Mouse (Mus musculus): ENCODE results near the gene Dph2. TPM values are rescaled to one million over a fixed set of nuclear protein-coding genes. Genes with fewer than 3 reads are reported as not detected.
A peak's percentile ranks its signal among the peaks of the same experiment; 100 is the strongest.

Gene Dph2
- polyA plus RNA-seq, 1 experiment from 2014 or later = 15.8 TPM

DNA sequence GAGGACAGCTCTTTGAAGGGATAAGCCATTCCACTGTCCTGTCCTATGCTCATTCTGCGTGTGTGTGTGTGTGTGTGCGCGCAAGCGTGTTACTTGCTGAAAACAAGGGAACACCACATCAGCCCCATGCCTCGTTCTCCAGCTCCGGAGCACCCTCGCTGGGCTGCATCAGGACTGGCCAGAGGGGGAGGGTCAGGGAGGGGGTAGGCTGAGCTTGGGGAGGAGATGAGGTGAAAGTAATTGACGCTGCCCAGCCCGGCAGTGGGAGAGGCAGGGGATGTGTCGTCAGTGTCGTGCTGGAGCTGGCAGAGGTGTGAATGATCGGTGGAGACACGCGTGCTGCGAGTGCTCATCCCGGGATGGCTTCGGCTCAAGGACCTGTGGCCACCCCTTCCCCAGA is 42.8 kb downstream of the Dph2 start:
- Histone ChIP-seq H3K9me3 (replicated peaks) (no peaks in the 10 kb centered on the region), H3K36me3 (peaks cover 100% of the 10 kb centered on the region), H3K4me1 (peaks cover 50% of the 10 kb centered on the region), H3K4me3 (no peak overlapping the region), H3K9ac (no peak overlapping the region), H3K4me2 (no peak overlapping the region), H3K27me3 (replicated peaks) (0 out of 2 replicates have a peak, but pooled peaks cover 12% of the 10 kb centered on the region), H3K27ac (no peak overlapping the region)
- WGBS (ENCODE audit: insufficient replicate concordance) = 77% methylated on average over 17 of the region's 17 CpGs
- ATAC-seq = no peak

DNA sequence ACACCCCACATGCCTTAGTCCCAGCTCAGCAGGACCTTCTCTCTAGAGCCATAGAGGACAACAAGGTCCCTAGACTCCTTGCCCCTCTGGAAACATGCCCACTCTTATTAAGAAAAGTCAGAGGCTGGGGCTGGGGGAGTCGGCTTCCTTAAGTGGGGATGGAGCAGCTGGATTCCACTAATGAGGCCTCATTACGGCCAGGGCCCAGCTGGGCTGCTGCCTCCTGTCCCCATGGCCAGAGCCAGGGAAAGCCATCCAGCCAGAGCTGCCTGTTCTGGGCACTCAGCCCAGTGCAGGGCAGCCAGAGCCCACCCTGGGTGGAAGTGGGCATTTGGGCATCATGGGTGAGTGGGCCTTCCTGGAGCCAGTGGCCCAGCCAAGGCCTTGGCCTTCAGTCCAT is 44.8 kb downstream of the Dph2 start:
- H3K9me3 ChIP-seq (replicated peaks) = no peaks in the 10 kb centered on the region
- WGBS (ENCODE audit: insufficient replicate concordance) = 85% methylated on average over 2 of the region's 2 CpGs
- H3K4me2 ChIP-seq = no peak overlapping the region
- H3K4me1 ChIP-seq = peaks cover 31% of the 10 kb centered on the region
- H3K4me3 ChIP-seq = no peak overlapping the region
- H3K9ac ChIP-seq = peak overlapping the region; percentile 50; the same call in 1 of the 2 replicates
- ATAC-seq = no peak
- H3K27me3 ChIP-seq (replicated peaks) = 0 out of 2 replicates have a peak, but pooled peaks cover 12% of the 10 kb centered on the region
- peaks cover 100% of the 10 kb centered on the region for H3K36me3 ChIP-seq
- peak overlapping the region; percentile 48; the same call in 1 of the 2 replicates for H3K27ac ChIP-seq

DNA sequence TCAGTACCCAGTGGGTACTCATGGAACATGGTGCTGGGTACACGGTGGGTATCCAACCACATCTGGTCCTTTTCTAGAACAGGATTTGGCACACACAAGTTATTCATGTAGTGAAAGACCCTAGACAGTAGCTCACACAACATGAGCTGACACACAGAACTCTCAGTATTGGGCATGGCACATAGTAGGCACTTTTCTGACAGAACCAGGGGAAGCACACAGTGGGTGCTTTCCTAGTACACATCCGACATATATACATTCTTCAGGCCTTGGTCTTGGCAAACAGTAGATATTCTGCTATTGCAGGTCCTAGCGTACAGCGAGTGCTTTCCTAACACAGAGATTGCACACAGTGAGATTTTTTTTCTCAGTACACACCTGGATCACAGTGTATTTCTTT is 45.6 kb downstream of the Dph2 start:
- ATAC-seq = no peak
- Histone ChIP-seq H3K27ac (no peak overlapping the region), H3K36me3 (peaks cover 100% of the 10 kb centered on the region), H3K4me1 (peaks cover 31% of the 10 kb centered on the region), H3K9ac (no peak overlapping the region), H3K4me2 (no peak overlapping the region), H3K4me3 (no peak overlapping the region), H3K9me3 (replicated peaks) (no peaks in the 10 kb centered on the region), H3K27me3 (replicated peaks) (0 out of 2 replicates have a peak, but pooled peaks cover 12% of the 10 kb centered on the region)
- 93% methylated on average over 4 of the region's 4 CpGs for WGBS (ENCODE audit: insufficient replicate concordance)

DNA sequence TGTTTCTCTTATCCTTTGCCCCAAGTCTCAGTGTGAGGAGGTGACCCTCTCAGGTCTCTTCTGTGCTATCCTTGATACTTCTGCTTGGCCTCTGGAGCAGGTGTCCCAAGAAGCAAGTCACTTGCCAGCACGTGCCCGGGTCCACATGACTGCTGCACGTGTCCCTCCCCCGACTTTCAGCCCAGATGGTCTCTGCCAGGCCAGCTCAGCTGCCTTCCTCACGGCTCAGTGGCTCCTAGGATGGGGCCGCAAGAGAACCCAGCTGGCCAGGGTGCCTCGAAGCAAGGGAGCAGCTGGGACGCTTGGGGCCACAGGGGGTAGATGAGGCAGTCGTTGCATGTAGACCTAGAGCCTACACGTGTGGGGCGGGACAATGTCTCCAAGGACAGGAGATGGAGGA is 46.5 kb downstream of the Dph2 start:
- H3K9me3 ChIP-seq (replicated peaks) = no peaks in the 10 kb centered on the region
- peaks cover 100% of the 10 kb centered on the region for H3K36me3 ChIP-seq
- ATAC-seq = no peak
- peaks cover 40% of the 10 kb centered on the region for H3K4me1 ChIP-seq
- WGBS (ENCODE audit: insufficient replicate concordance) = 88% methylated on average over 11 of the region's 11 CpGs
- no peak overlapping the region; the same call in 1 of the 2 replicates for H3K9ac ChIP-seq
- 0 out of 2 replicates have a peak, but pooled peaks cover 11% of the 10 kb centered on the region for H3K27me3 ChIP-seq (replicated peaks)
- no peak overlapping the region for H3K4me3 ChIP-seq
- H3K27ac ChIP-seq = no peak overlapping the region
- no peak overlapping the region for H3K4me2 ChIP-seq

DNA sequence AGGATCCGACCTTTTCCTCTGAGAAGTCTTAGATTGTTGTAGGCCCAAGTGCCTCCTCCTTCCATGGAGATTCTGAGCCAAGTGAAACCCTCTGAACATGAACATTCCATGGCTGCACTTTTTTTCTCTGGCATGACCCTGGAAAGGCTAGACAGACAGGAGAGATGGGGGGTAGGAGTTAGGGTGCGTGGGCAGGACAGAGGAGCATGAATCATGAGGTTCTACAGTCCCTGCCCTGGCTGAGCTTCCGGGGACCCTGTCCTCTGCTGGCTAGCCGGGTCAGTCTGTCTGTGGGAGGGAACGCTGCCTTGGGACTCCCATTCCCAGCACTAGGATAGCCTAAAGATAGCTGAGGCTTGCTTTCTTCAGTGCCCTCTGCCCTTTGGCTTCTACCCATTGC is 47.4 kb downstream of the Dph2 start:
- Histone ChIP-seq H3K9ac (no peak overlapping the region), H3K4me2 (no peak overlapping the region), H3K4me3 (no peak overlapping the region), H3K27me3 (replicated peaks) (0 out of 2 replicates have a peak, but pooled peaks cover 5% of the 10 kb centered on the region), H3K4me1 (peaks cover 49% of the 10 kb centered on the region), H3K9me3 (replicated peaks) (no peaks in the 10 kb centered on the region), H3K36me3 (peaks cover 100% of the 10 kb centered on the region), H3K27ac (no peak overlapping the region; the same call in 1 of the 2 replicates)
- WGBS (ENCODE audit: insufficient replicate concordance) = 87% methylated on average over 5 of the region's 5 CpGs
- no peak for ATAC-seq

DNA sequence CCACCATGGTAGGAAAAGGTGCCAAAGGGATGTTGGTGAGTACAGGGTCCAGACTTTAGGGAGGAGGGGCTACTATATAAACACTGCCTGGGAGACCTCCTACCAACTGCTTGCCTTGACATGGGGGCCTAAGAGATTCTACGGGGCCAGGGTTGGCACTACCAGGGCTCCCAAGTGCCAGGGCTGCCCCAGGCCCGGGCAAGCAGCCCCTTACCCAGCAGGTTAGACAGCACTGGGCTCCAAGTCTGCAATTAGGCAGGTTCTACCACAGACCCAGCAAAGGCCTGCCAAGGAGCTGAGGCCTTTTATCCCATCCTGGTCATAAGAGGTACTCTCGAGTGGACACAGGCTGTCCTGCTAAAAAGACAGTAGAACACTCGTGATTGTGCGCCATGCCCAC is 48.7 kb downstream of the Dph2 start:
- WGBS (ENCODE audit: insufficient replicate concordance) = 90% methylated on average over 5 of the region's 5 CpGs
- peaks cover 54% of the 10 kb centered on the region for H3K4me1 ChIP-seq
- no peaks in the 10 kb centered on the region for H3K9me3 ChIP-seq (replicated peaks)
- ATAC-seq = no peak
- no peaks in the 10 kb centered on the region for H3K27me3 ChIP-seq (replicated peaks)
- H3K36me3 ChIP-seq = peaks cover 100% of the 10 kb centered on the region
- no peak overlapping the region for H3K9ac ChIP-seq
- no peak overlapping the region for H3K4me3 ChIP-seq
- H3K4me2 ChIP-seq = no peak overlapping the region
- no peak overlapping the region for H3K27ac ChIP-seq

DNA sequence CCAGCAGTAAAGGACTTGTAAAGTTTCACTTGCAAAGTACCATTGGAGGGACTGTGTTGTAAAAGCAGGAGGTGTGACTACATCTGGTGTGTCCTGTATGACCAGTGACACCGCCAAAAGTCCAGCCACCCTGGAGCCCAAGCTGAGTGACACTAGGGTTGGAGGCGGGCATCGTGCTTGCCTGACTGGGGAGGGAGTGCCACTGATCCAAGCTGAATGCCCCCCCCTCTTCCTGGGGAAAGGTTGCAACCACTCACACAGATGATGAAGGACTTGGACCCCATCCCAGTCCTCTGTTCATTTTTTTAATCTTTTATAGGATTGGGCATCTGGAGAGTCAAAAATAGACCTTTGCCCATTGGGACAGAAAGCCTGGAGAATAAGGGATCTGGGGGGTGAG is 50.3 kb downstream of the Dph2 start:
- no peak overlapping the region for H3K4me2 ChIP-seq
- peaks cover 55% of the 10 kb centered on the region for H3K4me1 ChIP-seq
- 81% methylated on average over 3 of the region's 3 CpGs for WGBS (ENCODE audit: insufficient replicate concordance)
- no peaks in the 10 kb centered on the region for H3K9me3 ChIP-seq (replicated peaks)
- H3K4me3 ChIP-seq = no peak overlapping the region
- ATAC-seq = no peak
- no peak overlapping the region for H3K9ac ChIP-seq
- no peaks in the 10 kb centered on the region for H3K27me3 ChIP-seq (replicated peaks)
- H3K36me3 ChIP-seq = peaks cover 99% of the 10 kb centered on the region
- H3K27ac ChIP-seq = peak overlapping the region; percentile 36; the same call in 1 of the 2 replicates

DNA sequence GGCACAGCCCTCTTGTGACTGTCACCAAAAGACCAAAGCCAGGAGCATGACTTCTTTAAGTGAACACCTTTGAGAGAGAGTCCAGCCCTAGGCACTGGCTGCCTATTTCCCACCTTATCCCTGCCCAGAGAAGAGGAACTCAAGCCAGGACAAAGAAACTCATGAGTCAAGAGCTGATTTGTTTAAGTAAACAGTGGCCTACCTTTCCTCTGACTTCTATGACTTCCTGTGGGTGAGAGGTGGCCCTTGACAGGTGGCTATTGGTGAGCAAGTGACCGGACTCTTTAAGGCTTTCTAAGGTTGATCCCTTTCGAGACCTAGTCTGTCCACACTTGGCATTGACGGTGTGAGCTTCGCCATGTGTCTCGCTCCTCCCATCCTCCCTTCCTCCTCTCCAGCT is 51.0 kb downstream of the Dph2 start:
- no peaks in the 10 kb centered on the region for H3K27me3 ChIP-seq (replicated peaks)

DNA sequence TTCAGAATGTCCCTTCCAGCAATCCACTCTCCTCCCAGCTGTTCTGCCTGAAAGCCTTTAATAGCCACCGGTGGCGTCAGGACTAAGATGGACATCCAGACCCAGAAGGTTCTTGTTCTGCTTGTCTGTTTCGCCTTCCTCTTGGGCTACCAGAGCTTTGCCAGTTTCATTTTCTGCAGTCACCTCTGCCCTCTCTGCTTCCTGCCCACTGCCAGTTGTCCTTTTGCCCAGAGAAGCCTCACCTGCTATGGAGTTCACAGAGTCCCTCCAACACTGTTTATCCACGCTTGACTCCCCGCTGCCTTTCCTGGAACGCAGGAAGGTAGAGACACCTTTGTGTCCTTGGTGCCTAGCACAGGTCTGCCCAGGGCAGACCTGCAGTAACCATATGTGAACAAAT is 52.5 kb downstream of the Dph2 start:
- Histone ChIP-seq H3K27me3 (replicated peaks) (no peaks in the 10 kb centered on the region), H3K9me3 (replicated peaks) (no peaks in the 10 kb centered on the region), H3K36me3 (peaks cover 77% of the 10 kb centered on the region), H3K9ac (peak overlapping the region; percentile 44; the same call in 1 of the 2 replicates), H3K4me1 (peaks cover 57% of the 10 kb centered on the region), H3K4me3 (no peak overlapping the region), H3K27ac (peak overlapping the region; percentile 66), H3K4me2 (peak overlapping the region; percentile 93)
- WGBS (ENCODE audit: insufficient replicate concordance) = 84% methylated on average over 6 of the region's 6 CpGs
- no peak for ATAC-seq

More for the DNA sequence above, 51.0 kb downstream of the Dph2 start:
- ATAC-seq = no peak
- Histone ChIP-seq H3K4me2 (no peak overlapping the region), H3K9ac (0 out of 2 replicates have a peak overlapping the region, but pooled peaks have one; percentile 10), H3K9me3 (replicated peaks) (no peaks in the 10 kb centered on the region), H3K4me3 (no peak overlapping the region), H3K36me3 (peaks cover 91% of the 10 kb centered on the region), H3K4me1 (peaks cover 52% of the 10 kb centered on the region), H3K27ac (0 out of 2 replicates have a peak overlapping the region, but pooled peaks have one; percentile 45)
- WGBS (ENCODE audit: insufficient replicate concordance) = 94% methylated on average over 5 of the region's 5 CpGs

Other genes starting within 250 kb of the Dph2 start
- 30.4 and 31.1 TPM in 2 replicates for gene Dmap1, start 209.8 kb downstream of the Dph2 start, polyA plus RNA-seq (2016; fragmentation: Nextera tagmentation; extraction: Ambion mirVana)
- gene Gm12845, start 167.6 kb downstream of the Dph2 start, polyA plus RNA-seq (2016; fragmentation: Nextera tagmentation; extraction: Ambion mirVana) = not detected in 2 replicates
- not detected in 2 replicates for gene Klf17, start 126.4 kb downstream of the Dph2 start, polyA plus RNA-seq (2016; fragmentation: Nextera tagmentation; extraction: Ambion mirVana)
- gene Slc6a9, start 57.5 kb downstream of the Dph2 start, polyA plus RNA-seq (2016; fragmentation: Nextera tagmentation; extraction: Ambion mirVana) = 52.8 and 57.8 TPM in 2 replicates
- gene Ccdc24, start 19.5 kb downstream of the Dph2 start, polyA plus RNA-seq (2016; fragmentation: Nextera tagmentation; extraction: Ambion mirVana) = 1.7 and 2.0 TPM in 2 replicates
- gene B4galt2, start 8.5 kb downstream of the Dph2 start, polyA plus RNA-seq (2016; fragmentation: Nextera tagmentation; extraction: Ambion mirVana) = 5.2 and 5.7 TPM in 2 replicates
- gene Atp6v0b, start 4.7 kb downstream of the Dph2 start, polyA plus RNA-seq (2016; fragmentation: Nextera tagmentation; extraction: Ambion mirVana) = 180 and 198 TPM in 2 replicates
- 35.6 and 36.2 TPM in 2 replicates for gene Ipo13, start 23.0 kb upstream of the Dph2 start, polyA plus RNA-seq (2016; fragmentation: Nextera tagmentation; extraction: Ambion mirVana)
- 2.8 and 3.2 TPM in 2 replicates for gene Artn, start 37.7 kb upstream of the Dph2 start, polyA plus RNA-seq (2016; fragmentation: Nextera tagmentation; extraction: Ambion mirVana)
- 2.0 and 2.9 TPM in 2 replicates for gene St3gal3, start 242.9 kb upstream of the Dph2 start, polyA plus RNA-seq (2016; fragmentation: Nextera tagmentation; extraction: Ambion mirVana)